Mouse (Mus musculus) liver, embryonic 11.5 days (tissue): ENCODE measurements around the gene Psmg1. TPM values are rescaled to one million over a fixed set of nuclear protein-coding genes. Genes with fewer than 3 reads are reported as not detected.

Experiments used
- ATAC-seq: fragments of 200-750 bp; cut with Nextera tagmentation; replicated peaks from 2 replicates; pipeline ENCODE4 v1.8.0; 2017; ENCODE audit warnings: moderate number of reproducible peaks, mild to moderate bottlenecking, moderate TSS enrichment, moderate library complexity; ENCODE audit not compliant: low FRiP score
- DNase-seq: peaks from one replicate; pipeline ENCODE4 v3.0.0-alpha.2; 2017; ENCODE audit warnings: low spot score
- H3K27ac ChIP-seq: fragments of 300-500 bp; sonication (generic); 2 replicates; pipeline ENCODE4 v1.5.1; 2014; ENCODE audit warnings: mild to moderate bottlenecking, low read depth, low read length, control low read depth
- H3K27me3 ChIP-seq: fragments of 300-500 bp; sonication (generic); replicated peaks from 2 replicates; pipeline ENCODE4 v1.6.1; 2014; ENCODE audit warnings: low read length, mixed read lengths; ENCODE audit not compliant: control insufficient read depth, insufficient read depth
- H3K36me3 ChIP-seq: fragments of 300-500 bp; sonication (generic); 2 replicates; pipeline ENCODE4 v1.6.1; 2014; ENCODE audit warnings: mild to moderate bottlenecking, low read length, moderate library complexity, mixed read lengths; ENCODE audit not compliant: control insufficient read depth, insufficient read depth
- H3K4me1 ChIP-seq: fragments of 300-500 bp; sonication (generic); replicated peaks from 2 replicates; pipeline ENCODE4 v1.6.1; 2014; ENCODE audit warnings: low read length, mixed read lengths; ENCODE audit not compliant: control insufficient read depth, insufficient read depth
- H3K4me2 ChIP-seq: fragments of 300-500 bp; sonication (generic); 2 replicates; pipeline ENCODE4 v1.6.1; 2014; ENCODE audit warnings: mild to moderate bottlenecking, control low read depth, moderate library complexity
- H3K4me3 ChIP-seq: fragments of 300-500 bp; sonication (generic); 2 replicates; pipeline ENCODE4 v1.5.1; 2014; ENCODE audit warnings: low read depth, low read length, control low read depth
- H3K9ac ChIP-seq: fragments of 300-500 bp; sonication (generic); 2 replicates; pipeline ENCODE4 v1.6.1; 2014; ENCODE audit warnings: low read depth, low read length, control low read depth
- H3K9me3 ChIP-seq: fragments of 300-500 bp; sonication (generic); 2 replicates; pipeline ENCODE4 v1.6.1; 2016; ENCODE audit warnings: low read length, inconsistent platforms, mixed read lengths; ENCODE audit not compliant: control insufficient read depth
- whole genome bisulfite sequencing: fragments of 180-500 bp; shearing (Covaris S2); extraction: QIAGEN DNeasy Blood & Tissue Kit; methylation state at CpG from one replicate; pipeline ENCODE4 v1.1.7; 2014; 5-methylcytosine and 5-hydroxymethylcytosine counted together
- polyA plus RNA-seq: library from polyadenylated mRNA; unstranded; fragments of >200 nt; fragmentation: Nextera tagmentation; extraction: Ambion mirVana; gene quantifications from 2 replicates; pipeline ENCODE4 v1.2.1, GENCODE M21; 2014

Psmg1 gene
- polyA plus RNA-seq, result 127 and 132 TPM in 2 replicates

DNA sequence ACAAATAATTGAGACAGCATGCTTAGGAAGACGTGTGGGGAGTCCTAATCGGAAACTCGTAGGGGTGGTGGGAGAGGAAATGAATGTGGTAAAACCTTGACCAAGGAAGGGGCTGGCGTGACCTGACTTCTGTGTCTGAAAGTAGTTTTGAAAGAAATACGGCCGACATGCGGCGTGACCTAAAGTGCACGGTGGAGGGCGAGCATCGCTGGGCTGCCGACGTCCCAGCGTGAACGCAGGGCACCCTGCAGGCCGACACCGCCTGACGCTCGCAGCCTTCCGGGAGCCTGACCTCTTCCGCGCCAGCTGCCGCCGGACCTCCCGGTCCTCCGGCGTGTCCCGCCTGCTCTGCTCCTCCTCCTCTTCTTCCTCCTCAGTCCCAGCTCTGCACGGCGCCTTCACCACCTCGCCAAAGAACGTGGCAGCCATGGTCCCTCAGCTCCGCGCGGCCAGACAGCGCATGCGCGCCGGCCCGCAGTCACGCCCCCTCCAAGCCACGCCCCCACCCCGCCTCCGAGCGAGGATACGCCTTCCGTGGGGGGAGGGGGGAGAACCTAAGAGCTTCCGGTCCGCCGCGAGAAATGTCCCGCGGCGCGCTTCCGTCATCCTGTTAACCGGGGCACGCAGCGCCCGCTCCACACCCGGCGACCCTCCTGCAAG is at the start of gene Psmg1:
TSS of gene Psmg1 (minus strand) at position 499 of the 660 bp plus-strand sequence.
- Histone ChIP-seq H3K27ac (peak within 1 kb of the TSS; percentile 77), H3K9ac (peak within 1 kb of the TSS; percentile 87), H3K4me3 (peak within 1 kb of the TSS; percentile 83), H3K4me2 (peak within 1 kb of the TSS; percentile 70), H3K9me3 (no peaks in the 10 kb centered on the region), H3K27me3 (no peaks in the 10 kb centered on the region), H3K36me3 (no peaks in the 10 kb centered on the region), H3K4me1 (no peaks in the 10 kb centered on the region; the same call in none of the 2 replicates)
- ATAC-seq (peak; percentile 94), DNase-seq (peak; percentile 97)
- under 1% methylated on average over 61 of the region's 62 CpGs for WGBS

DNA sequence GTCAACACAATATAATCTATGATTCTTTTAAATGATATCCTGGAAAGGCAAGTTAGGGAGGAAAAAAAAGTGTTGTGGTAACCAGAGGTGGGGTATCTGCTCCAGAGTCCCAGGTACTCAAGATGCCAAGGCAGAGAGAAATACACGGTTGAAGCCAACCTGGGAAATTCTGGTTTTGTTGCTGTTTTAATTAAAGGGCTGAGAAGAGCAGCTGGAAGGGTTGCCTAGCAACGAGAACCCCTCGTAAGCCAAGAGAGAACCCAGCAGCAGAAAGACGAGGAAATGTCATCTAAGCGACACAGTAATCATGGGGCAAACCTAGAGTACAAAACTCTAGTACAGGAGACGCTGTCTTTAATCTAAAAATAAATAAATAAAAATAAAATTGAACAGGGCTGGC is 48.8 kb upstream of the Psmg1 start:
- Histone ChIP-seq H3K36me3 (peaks cover 46% of the 10 kb centered on the region), H3K4me2 (no peak overlapping the region), H3K4me1 (no peaks in the 10 kb centered on the region), H3K9me3 (no peaks in the 10 kb centered on the region), H3K27ac (no peak overlapping the region), H3K4me3 (no peak overlapping the region), H3K9ac (no peak overlapping the region), H3K27me3 (no peaks in the 10 kb centered on the region)
- no peak for DNase-seq
- no peak for ATAC-seq
- WGBS, result 84% methylated on average over 6 of the region's 6 CpGs

DNA sequence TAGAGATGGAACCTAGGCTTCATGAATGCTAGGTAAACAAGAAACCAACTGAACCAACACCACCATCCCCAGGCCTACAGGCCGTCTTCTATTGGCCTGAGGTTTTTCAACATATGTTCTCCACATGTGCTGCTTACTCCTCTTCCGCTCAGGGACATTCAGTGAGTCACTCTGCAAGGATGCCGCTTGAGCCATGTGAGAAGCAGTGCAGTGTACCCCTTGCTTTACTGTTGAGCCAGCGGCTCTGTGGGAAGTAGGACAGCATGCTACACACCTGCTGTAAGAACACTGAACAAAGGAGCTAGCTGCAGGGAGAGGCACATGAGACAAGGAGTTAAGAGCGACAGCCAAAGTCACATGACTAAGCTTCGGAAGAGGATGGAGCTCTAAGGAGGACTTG is 43.7 kb upstream of the Psmg1 start:
- H3K36me3 ChIP-seq, result peaks cover 48% of the 10 kb centered on the region

DNA sequence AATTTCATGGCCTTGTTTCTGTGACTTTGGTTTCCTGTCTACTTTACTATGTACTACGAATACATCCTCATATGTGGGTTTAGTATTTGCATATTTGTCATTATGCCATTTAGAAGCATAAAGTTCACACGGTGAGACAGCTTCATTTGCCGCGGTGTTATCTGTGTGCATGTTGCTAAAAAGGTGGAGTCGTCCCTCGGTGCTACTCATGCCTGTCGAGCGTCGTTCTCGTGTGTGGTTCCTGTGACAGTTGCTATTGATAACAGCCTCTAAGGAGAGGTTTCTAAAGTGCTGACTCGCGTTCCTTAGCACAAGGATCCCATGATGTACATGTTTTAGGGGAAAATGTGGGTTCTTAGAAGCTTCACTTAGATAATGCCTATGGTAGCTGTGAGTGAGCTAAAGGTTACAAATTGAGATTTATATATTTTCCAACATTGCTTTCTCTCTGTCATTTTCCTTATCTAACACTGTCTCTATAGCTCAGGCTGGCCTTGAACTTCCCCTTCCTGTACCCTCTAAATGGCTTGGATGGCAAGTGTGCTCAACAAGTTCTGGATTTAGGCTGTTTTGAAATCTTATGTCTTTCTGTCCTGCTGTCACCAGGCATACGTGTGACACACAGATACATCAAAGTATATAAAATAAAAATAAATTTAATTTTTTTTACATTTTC is 41.7 kb upstream of the Psmg1 start:
- no peak overlapping the region for H3K4me3 ChIP-seq
- peak overlapping the region; percentile 38 for H3K27ac ChIP-seq
- no peaks in the 10 kb centered on the region for H3K9me3 ChIP-seq
- 44% methylated on average over 13 of the region's 13 CpGs for WGBS
- 0 out of 2 replicates have a peak, but pooled peaks cover 3% of the 10 kb centered on the region for H3K4me1 ChIP-seq
- no peaks in the 10 kb centered on the region for H3K27me3 ChIP-seq
- peaks cover 47% of the 10 kb centered on the region for H3K36me3 ChIP-seq
- ATAC-seq (peak; percentile 92), DNase-seq (no peak)
- no peak overlapping the region for H3K9ac ChIP-seq
- no peak overlapping the region for H3K4me2 ChIP-seq

More for the DNA sequence above, 43.7 kb upstream of the Psmg1 start:
- Histone ChIP-seq H3K4me2 (no peak overlapping the region), H3K27ac (no peak overlapping the region), H3K9me3 (no peaks in the 10 kb centered on the region), H3K4me3 (no peak overlapping the region), H3K27me3 (no peaks in the 10 kb centered on the region), H3K9ac (no peak overlapping the region), H3K4me1 (0 out of 2 replicates have a peak, but pooled peaks cover 3% of the 10 kb centered on the region)
- WGBS, result 91% methylated on average over 6 of the region's 6 CpGs
- DNase-seq (no peak), ATAC-seq (no peak)

DNA sequence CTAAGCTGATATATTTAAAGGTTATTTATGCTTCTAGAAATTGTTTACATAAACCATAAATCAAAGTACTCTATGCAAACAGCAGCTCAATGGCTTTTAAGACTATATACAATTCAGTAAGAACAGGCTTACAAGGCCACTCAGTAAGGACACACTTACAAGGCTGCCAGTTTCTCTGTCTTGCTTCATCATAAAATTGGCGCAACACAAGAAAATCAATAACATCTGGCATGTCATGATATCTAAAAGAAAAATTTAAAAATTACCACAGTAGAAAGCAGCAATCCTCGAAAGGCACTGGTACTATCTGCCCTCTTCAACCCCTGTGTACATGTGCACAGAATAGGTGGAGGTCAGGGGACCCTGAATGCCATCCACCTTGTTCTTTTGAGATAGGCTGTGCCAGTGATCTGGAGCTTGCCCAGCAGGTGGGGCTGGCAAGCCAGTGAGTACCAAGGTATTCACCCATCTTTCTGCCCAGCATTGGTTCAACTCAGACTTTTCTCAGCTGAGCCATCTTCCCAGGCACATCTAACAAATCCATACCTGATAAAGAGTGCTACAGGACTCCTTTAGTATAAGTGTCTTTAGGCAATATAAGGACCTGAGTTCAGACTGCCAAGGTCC is 39.8 kb upstream of the Psmg1 start:
- Histone ChIP-seq H3K4me2 (no peak overlapping the region), H3K27me3 (no peaks in the 10 kb centered on the region), H3K4me3 (no peak overlapping the region), H3K9ac (no peak overlapping the region), H3K9me3 (no peaks in the 10 kb centered on the region), H3K27ac (no peak overlapping the region), H3K36me3 (peaks cover 43% of the 10 kb centered on the region), H3K4me1 (0 out of 2 replicates have a peak, but pooled peaks cover 3% of the 10 kb centered on the region)
- WGBS, result 91% methylated on average over 2 of the region's 2 CpGs
- ATAC-seq, result no peak
- DNase-seq, result no peak

DNA sequence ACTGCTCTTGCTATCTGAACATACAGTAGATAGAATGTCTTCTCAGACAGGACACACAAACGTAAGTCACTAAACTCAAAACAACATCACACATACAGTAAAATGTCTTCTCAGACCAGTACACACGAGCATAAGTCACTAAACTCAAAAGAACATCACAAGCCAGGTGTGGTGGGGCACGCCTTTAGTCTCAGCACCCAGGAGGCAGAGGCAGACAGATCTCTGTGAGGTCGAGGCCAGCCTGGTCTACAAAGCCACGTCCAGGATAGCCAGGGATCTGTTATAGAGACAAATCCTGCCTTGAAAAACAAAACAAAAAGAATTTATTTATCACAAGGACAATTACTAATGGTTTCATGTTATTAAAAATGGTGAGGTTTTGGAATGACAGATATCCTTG is 35.5 kb upstream of the Psmg1 start:
- WGBS, result 82% methylated on average over 5 of the region's 5 CpGs
- no peak for ATAC-seq

DNA sequence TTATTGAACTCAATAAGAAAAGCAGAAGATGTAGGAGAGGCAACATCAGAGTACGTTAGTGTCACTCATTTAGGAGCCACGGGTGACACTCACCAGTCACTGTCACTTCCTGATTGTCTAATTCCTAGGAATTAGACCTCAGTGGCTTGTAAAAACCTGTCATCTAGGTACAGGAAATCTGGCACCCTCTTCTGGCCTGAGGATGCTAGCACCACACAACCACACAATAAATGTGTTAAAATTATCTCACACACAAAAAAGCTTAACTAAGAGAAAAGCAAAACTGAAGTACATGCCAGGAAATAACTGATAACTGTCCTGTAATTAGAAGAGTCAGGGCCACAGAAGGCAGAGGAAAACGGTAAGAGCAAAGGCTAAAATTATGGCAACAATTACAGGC is 34.5 kb upstream of the Psmg1 start:
- 77% methylated on average over 3 of the region's 3 CpGs for WGBS
- Histone ChIP-seq H3K27ac (no peak overlapping the region), H3K4me1 (no peaks in the 10 kb centered on the region), H3K36me3 (peaks cover 19% of the 10 kb centered on the region; the same call in 1 of the 2 replicates), H3K9ac (no peak overlapping the region), H3K4me3 (no peak overlapping the region), H3K9me3 (no peaks in the 10 kb centered on the region), H3K27me3 (no peaks in the 10 kb centered on the region), H3K4me2 (no peak overlapping the region)
- DNase-seq, result no peak
- no peak for ATAC-seq

More for the DNA sequence above, 35.5 kb upstream of the Psmg1 start:
- H3K4me3 ChIP-seq, result no peak overlapping the region
- DNase-seq, result no peak
- H3K4me2 ChIP-seq, result no peak overlapping the region
- no peaks in the 10 kb centered on the region for H3K4me1 ChIP-seq
- H3K27ac ChIP-seq, result no peak overlapping the region
- H3K27me3 ChIP-seq, result no peaks in the 10 kb centered on the region
- no peak overlapping the region for H3K9ac ChIP-seq
- peaks cover 19% of the 10 kb centered on the region; the same call in 1 of the 2 replicates for H3K36me3 ChIP-seq
- H3K9me3 ChIP-seq, result no peaks in the 10 kb centered on the region

DNA sequence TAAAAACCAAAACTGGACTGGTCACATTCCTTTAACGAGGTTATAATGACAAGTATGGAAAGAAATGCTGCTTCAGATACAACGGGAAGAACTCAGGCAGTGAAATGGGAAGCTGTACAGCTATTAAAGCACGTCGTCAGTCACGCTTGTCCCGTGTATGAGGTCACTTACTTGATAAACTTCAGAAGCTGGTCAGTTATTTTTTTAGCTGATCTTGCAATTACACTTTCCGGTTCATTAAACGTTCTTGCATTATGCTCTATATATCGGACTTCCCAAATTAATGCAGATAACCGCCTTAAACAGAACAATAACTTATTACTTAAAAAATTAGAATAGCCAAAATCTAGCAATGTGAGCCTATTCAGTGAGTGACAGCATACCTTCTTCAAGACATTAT is 30.3 kb upstream of the Psmg1 start:
- H3K27me3 ChIP-seq, result no peaks in the 10 kb centered on the region
- 92% methylated on average over 10 of the region's 10 CpGs for WGBS
- no peaks in the 10 kb centered on the region for H3K9me3 ChIP-seq
- no peak overlapping the region for H3K4me3 ChIP-seq
- peaks cover 27% of the 10 kb centered on the region for H3K36me3 ChIP-seq
- DNase-seq (no peak), ATAC-seq (no peak)
- H3K9ac ChIP-seq, result no peak overlapping the region
- H3K4me1 ChIP-seq, result no peaks in the 10 kb centered on the region
- no peak overlapping the region for H3K4me2 ChIP-seq
- H3K27ac ChIP-seq, result no peak overlapping the region
